Mouse (Mus musculus): ENCODE results near the gene Rxra.

GRCm38 (mm10) chr2:27775625-27776024, 99.4 kb downstream of the Rxra start:
- TF ChIP-seq CTCF (IDR thresholded peaks at IDR 0.05; ENCODE audit: insufficient read depth, low read depth, low read length), result peak; percentile 4; the same call in 1 of the 2 replicates
- TF ChIP-seq POLR2A (IDR thresholded peaks at IDR 0.05; ENCODE audit: insufficient read depth, low read depth, low read length), result no peak
